Mouse (Mus musculus) brain, embryonic 14.5 days (tissue): ENCODE measurements at regions not wholly inside any gene's neighbourhood (a gene's known extent, or its start where the extent isn't known, plus 50 kb on each side); places are given as distances from the start of the nearest gene placed in this dataset.

Source experiments
- CTCF ChIP-seq: fragments of 200-500 bp; IDR thresholded peaks from 2 replicates; pipeline ENCODE4 v1.5.1; 2012; ENCODE audit warnings: inconsistent platforms, mild to moderate bottlenecking, moderate library complexity, borderline replicate concordance; ENCODE audit not compliant: insufficient read depth, insufficient read length; ENCODE audit errors: extremely low read depth
- POLR2A ChIP-seq: fragments of 200-500 bp; IDR thresholded peaks from 2 replicates; pipeline ENCODE4 v1.6.1; 2012; ENCODE audit warnings: mild to moderate bottlenecking, inconsistent platforms, borderline replicate concordance; ENCODE audit not compliant: poor library complexity, insufficient read depth, insufficient read length, severe bottlenecking; ENCODE audit errors: extremely low read depth

DNA sequence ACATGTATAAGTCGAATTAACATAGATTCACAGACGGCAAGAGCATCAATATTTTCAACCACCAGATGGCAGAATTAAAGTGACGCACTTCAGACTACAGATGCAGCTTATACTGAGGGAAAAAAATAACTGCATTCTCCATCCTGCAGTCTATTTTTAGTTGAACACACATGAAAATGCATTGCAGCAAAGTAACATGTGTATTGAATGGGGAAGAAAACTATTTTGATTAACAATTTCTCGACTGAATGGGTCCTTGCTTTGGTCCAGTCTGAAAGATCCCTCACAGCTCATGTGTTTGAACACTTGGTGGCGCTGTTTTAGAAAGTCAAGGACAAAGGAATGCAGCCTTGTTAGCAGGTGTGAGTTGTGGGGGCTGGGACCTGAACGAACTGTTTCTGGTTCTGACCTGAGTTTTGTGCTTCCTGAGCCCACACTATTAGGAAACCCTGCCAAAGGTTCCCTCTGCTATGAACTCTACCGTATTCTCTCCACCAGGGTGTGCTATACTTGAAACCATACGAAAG, 125.6 kb downstream of the Gnat3 start:
- TF ChIP-seq POLR2A (no peak), CTCF (peak; percentile 60)
